Mouse (Mus musculus) large intestine, adult 2 months (tissue): Measurements from ENCODE around the gene Gcm1. TPM values are rescaled to one million over a fixed set of nuclear protein-coding genes. Genes with fewer than 3 reads are reported as not detected.

Source experiments
- polyA plus RNA-seq: library from polyadenylated mRNA; depleted of rRNA; stranded (reverse); fragments of >200 nt; gene quantifications from 2 replicates; pipeline ENCODE4 v1.2.3, GENCODE M21; 2012; rRNA removed

The Gcm1 gene
- polyA plus RNA-seq, 1 experiment = not detected

Other genes with a start within 250 kb of the Gcm1 start
- gene Elovl5, start 134.6 kb upstream of the Gcm1 start, polyA plus RNA-seq = 23.6 and 32.6 TPM in 2 replicates
- gene Fbxo9, start 57.1 kb downstream of the Gcm1 start, polyA plus RNA-seq = 75.3 and 86.7 TPM in 2 replicates
- gene Ick, start 57.3 kb downstream of the Gcm1 start, polyA plus RNA-seq = 18.0 and 29.2 TPM in 2 replicates
- 9.5 and 11.3 TPM in 2 replicates for gene Gsta4, start 130.8 kb downstream of the Gcm1 start, polyA plus RNA-seq
- gene Gsta1, start 178.7 kb downstream of the Gcm1 start, polyA plus RNA-seq = 13.2 and 27.3 TPM in 2 replicates
- gene Gm3776, start 205.2 kb downstream of the Gcm1 start, polyA plus RNA-seq = 1.1 and 3.2 TPM in 2 replicates
- gene Gm10639, start 238.0 kb downstream of the Gcm1 start, polyA plus RNA-seq = 0.10 and 0.38 TPM in 2 replicates